Mouse (Mus musculus): ENCODE data around the gene Tmub1.

DNA sequence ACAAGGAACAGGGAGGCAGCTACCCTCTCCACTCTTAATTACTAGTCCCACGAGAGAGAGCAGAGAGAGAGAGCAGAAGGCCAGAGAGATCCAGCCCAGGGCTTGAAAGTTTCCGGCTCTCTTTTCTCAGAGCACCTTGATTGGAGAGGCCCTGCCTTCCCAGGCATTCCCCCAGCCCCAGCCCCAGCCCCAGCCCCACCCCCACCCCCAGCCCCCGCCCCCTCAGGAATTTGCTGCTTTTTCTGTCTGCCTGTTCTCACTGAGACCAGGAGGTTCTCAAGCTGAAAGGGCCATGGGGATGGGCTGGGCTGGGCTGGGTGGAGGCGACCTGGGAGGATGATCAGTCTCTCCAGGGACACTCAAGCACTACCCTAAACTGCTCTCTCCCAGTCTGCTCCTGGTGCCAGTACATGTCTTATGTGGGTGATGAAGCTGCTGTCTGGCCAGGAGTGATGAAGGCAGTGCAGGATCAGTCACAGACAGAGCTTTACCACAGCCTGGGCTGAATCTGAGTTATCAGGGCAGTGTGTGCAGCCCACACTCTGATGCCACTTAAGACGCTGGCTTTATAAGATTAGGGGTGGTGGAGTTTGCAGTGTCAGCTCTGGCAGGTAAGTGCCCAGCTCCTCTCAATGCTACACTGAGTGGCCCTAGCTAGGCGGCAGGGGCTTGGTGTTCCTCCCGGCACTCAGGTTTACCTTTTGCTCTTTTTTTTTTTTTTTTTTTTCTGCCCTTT, 25.4 kb upstream of the Tmub1 start:
- TF ChIP-seq CTCF (IDR thresholded peaks at IDR 0.05; ENCODE audit: insufficient read depth, low read length) (no peak), POLR2A (IDR thresholded peaks at IDR 0.05; ENCODE audit: borderline replicate concordance, extremely low read depth, low read depth, low read length) (no peak)

Measured in lung, adult 2 months (tissue).